Mouse (Mus musculus) liver, adult (tissue): ENCODE results near the gene Gm8126.
"Not testable (repeated sequence)": the region's sequence is repeated elsewhere in the genome, so short reads cannot be mapped to it uniquely, and the experiment has no call there.

Source experiments
- GATA4 ChIP-seq: IDR thresholded peaks from 2 replicates; pipeline ENCODE4 v1.6.1; 2014; ENCODE audit warnings: mild to moderate bottlenecking, low read length; ENCODE audit not compliant: insufficient replicate concordance

Gene Gm8126

GRCm38 (mm10) chr14:43258349-43258748 is at the start of gene Gm8126:
Gene Gm8126, plus strand, starts transcription at chr14:43258649.
- not testable (repeated sequence) for TF ChIP-seq GATA4

- TF ChIP-seq GATA4: not testable (repeated sequence)
Observed at GRCm38 (mm10) chr14:43235204-43235603, 23.2 kb upstream of the Gm8126 start, which contains the start of gene Gm8122. Gene Gm8122, minus strand, starts transcription at chr14:43235304.

GRCm38 (mm10) chr14:43274986-43275511 is 16.6 kb downstream of the Gm8126 start, which contains the start of gene Gm9732:
Gene Gm9732, plus strand, starts transcription at chr14:43275036.
- TF ChIP-seq GATA4: not testable (repeated sequence)

- not testable (repeated sequence) for TF ChIP-seq GATA4
Observed at GRCm38 (mm10) chr14:43293503-43293902, 35.1 kb downstream of the Gm8126 start, which contains the start of gene Gm8127. Gene Gm8127, minus strand, starts transcription at chr14:43293832.
